Mouse (Mus musculus) cerebellum, adult 2 months (tissue): ENCODE results near the gene Slc22a3.

ENCODE experiments used
- CTCF ChIP-seq: fragments of 200-500 bp; IDR thresholded peaks from 2 replicates; pipeline ENCODE4 v1.5.1; 2011; ENCODE audit warnings: low read depth, mild to moderate bottlenecking, control low read depth, low read length, moderate library complexity, borderline replicate concordance; ENCODE audit not compliant: insufficient read depth
- POLR2A ChIP-seq: fragments of 200-500 bp; IDR thresholded peaks from 2 replicates; pipeline ENCODE4 v1.6.1; 2011; ENCODE audit warnings: low read length, control low read depth, borderline replicate concordance; ENCODE audit not compliant: insufficient read depth

- TF ChIP-seq POLR2A (no peak), CTCF (no peak)
Observed at GRCm38 (mm10) chr17:12373601-12374144, 133.8 kb downstream of the Slc22a3 start.
